Mouse (Mus musculus) heart, postnatal 10 days (tissue): ENCODE measurements at regions not wholly inside any gene's neighbourhood (a gene's known extent, or its start where the extent isn't known, plus 50 kb on each side); places are given as distances from the start of the nearest gene placed in this dataset.

Source experiments
- DNase-seq, 2 experiments: peaks; one replicate each; pipeline ENCODE4 v3.0.0; 2021
- intact Hi-C: fragments of 180-260 bp; cut with DNase I; formaldehyde crosslinking; loops from one replicate; pipeline ENCODE4 v1.15.1; 2025

DNA sequence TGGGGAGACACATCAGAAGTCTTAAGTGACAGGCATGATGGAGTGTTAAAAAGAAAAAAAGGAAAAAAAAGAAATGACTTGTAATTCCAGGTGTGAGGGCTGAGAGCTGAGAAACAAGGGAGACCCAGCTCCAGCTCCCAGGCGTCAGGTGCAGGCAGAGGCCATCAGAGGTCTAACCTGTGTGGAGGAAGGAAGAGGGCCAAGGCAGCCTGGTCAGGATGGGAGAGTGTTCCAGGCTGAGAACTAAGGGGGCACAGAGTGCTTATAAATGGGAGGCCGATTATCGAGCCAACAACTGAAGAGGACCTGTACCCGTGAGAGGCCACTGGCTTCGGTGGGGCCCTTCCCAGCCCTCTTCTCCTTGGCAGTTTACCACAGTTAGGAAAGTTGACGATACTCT is 53.3 kb upstream of the Zfp706 start:
- intact Hi-C loops = no loop called here
- DNase-seq = no peak
